Mouse (Mus musculus) embryonic fibroblast, embryonic 13.5 days (primary cell): Measurements from ENCODE around the gene Ptprb.

Experiments used
- CTCF ChIP-seq: IDR thresholded peaks from 2 replicates; pipeline ENCODE4 v1.5.1; 2011; ENCODE audit warnings: mild to moderate bottlenecking, control low read depth, low read length, moderate library complexity, borderline replicate concordance; ENCODE audit not compliant: insufficient read depth
- POLR2A ChIP-seq: IDR thresholded peaks from 2 replicates; pipeline ENCODE4 v1.6.1; 2011; ENCODE audit warnings: low read depth, mild to moderate bottlenecking, control low read depth, low read length, moderate library complexity

DNA sequence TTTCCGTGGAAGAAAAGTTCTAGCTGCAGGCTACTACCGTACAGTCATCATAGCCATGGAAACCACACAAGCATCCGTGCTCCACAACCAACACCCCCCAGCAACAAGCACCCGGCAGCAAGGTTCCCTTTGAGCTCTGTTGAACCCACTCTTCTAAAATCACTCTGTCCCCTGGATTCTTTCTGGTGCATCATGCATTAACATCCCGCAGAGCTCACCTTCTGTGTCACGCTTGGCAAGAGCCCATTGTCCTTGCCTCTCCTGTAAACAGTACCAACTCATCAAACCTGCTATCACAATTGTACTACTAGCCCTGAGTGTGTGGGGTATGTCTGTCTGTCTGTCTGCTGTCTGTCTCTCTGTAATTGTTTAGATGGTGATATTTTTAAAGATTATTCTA lies 98.8 kb downstream of the Ptprb start:
- TF ChIP-seq CTCF (no peak), POLR2A (no peak)
